Mouse (Mus musculus) C2C12 (cell line): ENCODE measurements around the gene Gm19684.
"Not testable (repeated sequence)": the region's sequence is repeated elsewhere in the genome, so short reads cannot be mapped to it uniquely, and the experiment has no call there.

Experiments
- CTCF ChIP-seq: IDR thresholded peaks from one replicate; pipeline ENCODE4 v1.5.1; 2011; ENCODE audit not compliant: control insufficient read depth, insufficient read depth, insufficient read length
- MYOG ChIP-seq: IDR thresholded peaks from one replicate; pipeline ENCODE4 v1.6.1; 2011; ENCODE audit not compliant: control insufficient read depth, insufficient read length; ENCODE audit errors: extremely low read depth

DNA sequence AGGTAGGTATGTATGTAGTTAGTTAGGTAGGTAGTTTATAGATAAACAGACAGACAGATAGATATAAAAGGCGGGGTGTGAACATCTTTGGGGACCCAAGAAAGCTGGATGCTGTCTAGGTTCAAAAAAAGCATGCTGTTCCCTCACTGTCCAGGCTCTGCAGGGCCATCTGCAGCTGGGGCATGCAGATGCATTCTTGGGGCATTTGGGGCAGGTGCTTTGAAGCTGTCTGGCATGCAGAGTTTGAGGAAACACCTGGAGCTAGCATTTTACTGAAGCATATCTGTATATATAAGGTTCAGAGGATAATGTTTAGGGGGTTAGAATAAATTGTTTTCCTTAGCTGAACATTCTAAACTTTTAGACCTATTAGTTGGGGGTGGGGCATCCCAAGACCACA is 25.5 kb downstream of the Gm19684 start:
- TF ChIP-seq CTCF, MYOG: not testable (repeated sequence)
